8 mouse cellular contexts compared by ENCODE assay signal in the genomic region with DNA sequence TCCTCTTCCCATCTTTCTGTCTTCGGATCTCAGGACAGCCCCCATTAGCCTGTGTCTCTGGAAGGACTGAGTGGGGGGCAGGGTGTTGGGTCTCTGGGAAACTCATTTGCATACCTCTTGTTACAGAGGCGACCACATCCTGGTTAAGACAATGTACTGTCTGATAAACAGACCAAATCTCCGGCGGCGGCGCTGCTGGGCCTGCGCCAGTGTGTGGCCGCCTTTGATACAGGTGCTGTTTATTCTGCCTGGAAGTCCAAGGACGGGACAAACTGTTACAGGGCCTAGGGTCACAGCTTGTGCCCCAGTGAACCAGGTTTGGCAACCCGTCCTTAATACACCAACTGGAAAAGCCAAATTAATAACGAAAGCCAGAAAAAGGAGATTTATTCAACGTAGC. TPM values are rescaled to one million over a fixed set of nuclear protein-coding genes. Genes with fewer than 3 reads are reported as not detected.
DNase-seq lines count a peak whose midpoint lies in the region; ATAC-seq and TF ChIP-seq lines count a peak whose summit lies in the region.

No protein-coding gene starts in this region.

- peaks cover 25% of the 10 kb centered on the region for H3K9me3 ChIP-seq in E14TG2a.4 (ENCODE audit: low read length)
- peaks cover 7% of the 10 kb centered on the region for H3K9me3 ChIP-seq in forebrain, embryonic 16.5 days (ENCODE audit: control insufficient read depth, low read length)
- peaks cover 6% of the 10 kb centered on the region; the same call in 1 of the 2 replicates for H3K9me3 ChIP-seq in hindbrain, embryonic 13.5 days
- H3K9me3 ChIP-seq in limb, embryonic 15.5 days, result no peaks in the 10 kb centered on the region
- peaks cover 3% of the 10 kb centered on the region; the same call in 1 of the 2 replicates for H3K9me3 ChIP-seq in midbrain, embryonic 14.5 days (ENCODE audit: control insufficient read depth, low read length)

- TF ChIP-seq CTCF in E14TG2a.4 (conservative IDR thresholded peaks at IDR 0.05; ENCODE audit: low read length), result no peak

- H3K4me2 ChIP-seq in forebrain, embryonic 16.5 days (ENCODE audit: low read length), result peak overlapping the region; percentile 49
- H3K4me2 ChIP-seq in hindbrain, embryonic 13.5 days, result peak overlapping the region; percentile 42
- H3K4me2 ChIP-seq in limb, embryonic 15.5 days, result no peak overlapping the region
- peak overlapping the region; percentile 38 for H3K4me2 ChIP-seq in midbrain, embryonic 14.5 days (ENCODE audit: low read length)

- H3K27ac ChIP-seq in forebrain, embryonic 16.5 days (ENCODE audit: low read length), result no peak overlapping the region
- peak overlapping the region; percentile 52; the same call in 1 of the 2 replicates for H3K27ac ChIP-seq in hindbrain, embryonic 13.5 days
- no peak overlapping the region for H3K27ac ChIP-seq in limb, embryonic 15.5 days
- peak overlapping the region; percentile 21; the same call in 1 of the 2 replicates for H3K27ac ChIP-seq in midbrain, embryonic 14.5 days (replicated peaks; ENCODE audit: low read depth, low read length)

- H3K4me3 ChIP-seq in E14TG2a.4 (replicated peaks; ENCODE audit: low read length), result peak overlapping the region; percentile 7; the same call in 1 of the 2 replicates
- H3K4me3 ChIP-seq in forebrain, embryonic 16.5 days (replicated peaks; ENCODE audit: low read length), result peak overlapping the region; percentile 15
- no peak overlapping the region for H3K4me3 ChIP-seq in hindbrain, embryonic 13.5 days
- H3K4me3 ChIP-seq in limb, embryonic 15.5 days, result no peak overlapping the region
- H3K4me3 ChIP-seq in midbrain, embryonic 14.5 days (replicated peaks; ENCODE audit: low read depth, low read length), result no peak overlapping the region

- H3K4me1 ChIP-seq in E14TG2a.4 (replicated peaks; ENCODE audit: low read depth, low read length), result peaks cover 53% of the 10 kb centered on the region
- H3K4me1 ChIP-seq in forebrain, embryonic 16.5 days (replicated peaks; ENCODE audit: control insufficient read depth, insufficient read depth, low read length), result peaks cover 9% of the 10 kb centered on the region
- H3K4me1 ChIP-seq in hindbrain, embryonic 13.5 days (replicated peaks), result peaks cover 14% of the 10 kb centered on the region
- peaks cover 12% of the 10 kb centered on the region for H3K4me1 ChIP-seq in limb, embryonic 15.5 days
- H3K4me1 ChIP-seq in midbrain, embryonic 14.5 days (ENCODE audit: control insufficient read depth, insufficient read depth, low read length), result peaks cover 11% of the 10 kb centered on the region

- ATAC-seq in forebrain, embryonic 16.5 days, result peak; percentile 81
- ATAC-seq in hindbrain, embryonic 13.5 days (ENCODE audit: low FRiP score), result peak; percentile 93
- peak; percentile 48; the same call in 1 of the 2 replicates for ATAC-seq in limb, embryonic 15.5 days (ENCODE audit: insufficient number of reproducible peaks, low FRiP score, low TSS enrichment, low read depth)
- ATAC-seq in midbrain, embryonic 14.5 days (ENCODE audit: low FRiP score, low TSS enrichment), result peak; percentile 80

- peaks cover 15% of the 10 kb centered on the region for H3K27me3 ChIP-seq in E14TG2a.4 (ENCODE audit: insufficient read depth, low read length)
- H3K27me3 ChIP-seq in forebrain, embryonic 16.5 days (replicated peaks; ENCODE audit: control insufficient read depth, insufficient read depth, low read length), result no peaks in the 10 kb centered on the region
- no peaks in the 10 kb centered on the region for H3K27me3 ChIP-seq in hindbrain, embryonic 13.5 days
- H3K27me3 ChIP-seq in limb, embryonic 15.5 days, result no peaks in the 10 kb centered on the region
- H3K27me3 ChIP-seq in midbrain, embryonic 14.5 days (ENCODE audit: control insufficient read depth, insufficient read depth, low read length), result no peaks in the 10 kb centered on the region

- DNase-seq in adrenal gland, postnatal 25 days, result peak; percentile 46
- peak; percentile 80 for DNase-seq in midbrain, embryonic 14.5 days
- DNase-seq in thymus, postnatal 14 days, result peak; percentile 57
- no peak for DNase-seq in MN1 (ENCODE audit: low spot score)

- no peaks in the 10 kb centered on the region for H3K36me3 ChIP-seq in E14TG2a.4 (ENCODE audit: insufficient read depth, low read length)
- no peaks in the 10 kb centered on the region for H3K36me3 ChIP-seq in forebrain, embryonic 16.5 days (ENCODE audit: control insufficient read depth, insufficient read depth)
- no peaks in the 10 kb centered on the region for H3K36me3 ChIP-seq in hindbrain, embryonic 13.5 days
- no peaks in the 10 kb centered on the region for H3K36me3 ChIP-seq in limb, embryonic 15.5 days
- no peaks in the 10 kb centered on the region for H3K36me3 ChIP-seq in midbrain, embryonic 14.5 days (ENCODE audit: control insufficient read depth, insufficient read depth, low read length)

- peak overlapping the region; percentile 28; the same call in 1 of the 2 replicates for H3K9ac ChIP-seq in forebrain, embryonic 16.5 days (replicated peaks; ENCODE audit: low read depth, low read length)
- no peak overlapping the region; the same call in 1 of the 2 replicates for H3K9ac ChIP-seq in hindbrain, embryonic 13.5 days
- H3K9ac ChIP-seq in limb, embryonic 15.5 days, result no peak overlapping the region
- H3K9ac ChIP-seq in midbrain, embryonic 14.5 days (replicated peaks; ENCODE audit: low read length), result no peak overlapping the region

- under 1% methylated on average over 12 of the region's 12 CpGs for WGBS in forebrain, embryonic 16.5 days
- 4% methylated on average over 12 of the region's 12 CpGs for WGBS in hindbrain, embryonic 13.5 days
- 13% methylated on average over 12 of the region's 12 CpGs for WGBS in limb, embryonic 15.5 days
- 6% methylated on average over 12 of the region's 12 CpGs for WGBS in midbrain, embryonic 14.5 days

RNA-seq across cellular contexts. Expression of gene Gm5148, which starts 33.8 kb away (rescaled TPM):
- total RNA-seq in adrenal gland, postnatal 25 days (2021), result 0.46 TPM in 1 of 2 replicates, not detected in the other
- 5.1 and 6.1 TPM in 2 replicates for polyA plus RNA-seq in forebrain, embryonic 16.5 days (2015; fragmentation: Nextera tagmentation; extraction: Ambion mirVana)
- 8.5 and 10.7 TPM in 2 replicates for polyA plus RNA-seq in hindbrain, embryonic 13.5 days (2015; fragmentation: Nextera tagmentation; extraction: Ambion mirVana)
- polyA plus RNA-seq in limb, embryonic 15.5 days (2015; fragmentation: Nextera tagmentation; extraction: Ambion mirVana), result 4.8 and 5.4 TPM in 2 replicates
- polyA plus RNA-seq in midbrain, embryonic 14.5 days (2014; fragmentation: Nextera tagmentation; extraction: Ambion mirVana), result 12.9 and 18.5 TPM in 2 replicates

Comparison
In these comparisons a context has a peak if more than half of its experiments do, and no peak if none do; other contexts are left out.
1. H3K4me3 ChIP-seq: peak in E14TG2a.4 (single experiment) and forebrain, embryonic 16.5 days (single experiment); none in hindbrain, embryonic 13.5 days (single experiment), limb, embryonic 15.5 days (single experiment) and midbrain, embryonic 14.5 days (single experiment).
2. H3K27ac ChIP-seq: peak in hindbrain, embryonic 13.5 days (single experiment) and midbrain, embryonic 14.5 days (single experiment); none in forebrain, embryonic 16.5 days (single experiment) and limb, embryonic 15.5 days (single experiment).
3. Peak in every context shown above with its lines, with median percentiles within 50 percentile points of each other: ATAC-seq.